Comparison of ENCODE assay signal across 8 mouse cellular contexts in genomic region chrX:43428855-43429263, GRCm38 (mm10). TPM values are rescaled to one million over a fixed set of nuclear protein-coding genes. Genes with fewer than 3 reads are reported as not detected.
DNase-seq lines count a peak whose midpoint lies in the region; ATAC-seq lines count a peak whose summit lies in the region.

Gene Tenm1, minus strand, starts transcription at chrX:43429126.

- DNase-seq in kidney, adult 8-10 months: no peak
- peak; percentile 75 to 82 for DNase-seq in cerebellum, postnatal 25 days
- peak; percentile 15 to 24 for DNase-seq in frontal cortex, postnatal 25 days (ENCODE audit: low spot score in 2 of 2)
- peak; percentile 46 for DNase-seq in left cerebral cortex, postnatal 4 days
- DNase-seq in right cerebral cortex, adult 18-20 months: peak; percentile 71
- no peak for DNase-seq in adrenal gland, postnatal 4 days (ENCODE audit: low spot score in 2 of 2)

- H3K36me3 ChIP-seq in kidney, embryonic 15.5 days: no peaks in the 10 kb centered on the region

- no peak within 1 kb of the TSS for H3K9ac ChIP-seq in kidney, embryonic 15.5 days

- H3K9me3 ChIP-seq in kidney, embryonic 15.5 days (replicated peaks): no peaks in the 10 kb centered on the region

- peak; percentile 87 for ATAC-seq in kidney, embryonic 15.5 days (replicated peaks; ENCODE audit: low FRiP score)
- no peak for ATAC-seq in inflammation-experienced regulatory T-cells, adult 6 months

- intact Hi-C loops in left cerebral cortex, postnatal 4 days (cut with DNase I): no loop called here

- H3K27me3 ChIP-seq in kidney, embryonic 15.5 days: peaks cover 23% of the 10 kb centered on the region

- peak within 1 kb of the TSS; percentile 65 for H3K4me2 ChIP-seq in kidney, embryonic 15.5 days

- peak within 1 kb of the TSS; percentile 38 for H3K4me3 ChIP-seq in kidney, embryonic 15.5 days (replicated peaks)

- no peak within 1 kb of the TSS for H3K27ac ChIP-seq in kidney, embryonic 15.5 days

- H3K4me1 ChIP-seq in kidney, embryonic 15.5 days: no peaks in the 10 kb centered on the region

- WGBS in kidney, embryonic 15.5 days: 17% methylated on average over 22 of the region's 22 CpGs

RNA-seq across cellular contexts. Expression of gene Tenm1, which starts in this region (rescaled TPM):
- polyA plus RNA-seq in kidney, embryonic 15.5 days (2015; fragmentation: Nextera tagmentation; extraction: Ambion mirVana): 0.74 and 0.75 TPM in 2 replicates
- 10 to 100 TPM; 89.8 to 92.8 TPM for total RNA-seq in left cerebral cortex, postnatal 4 days (2021)
- total RNA-seq in adrenal gland, postnatal 4 days (2021): under 1 TPM; 0.45 to 0.96 TPM
- under 1 TPM; 0.05 to 0.15 (median 0.12) TPM for polyA plus RNA-seq in inflammation-experienced regulatory T-cells, adult 6 months (2017; shearing (Covaris generic))

Comparison
In these comparisons a context has a peak if more than half of its experiments do, and no peak if none do; other contexts are left out.
1. RNA of gene Tenm1 (total RNA-seq): 89.8 to 92.8 TPM in left cerebral cortex, postnatal 4 days; 0.45 to 0.96 TPM in adrenal gland, postnatal 4 days; every median in the first group is over 10 times any median in the second.
2. Peak in ATAC-seq, H3K4me3 ChIP-seq and H3K4me2 ChIP-seq in kidney, embryonic 15.5 days; RNA of the gene not detected or under 1 TPM.
3. DNase-seq: peak in cerebellum, postnatal 25 days (2 of 2), frontal cortex, postnatal 25 days (2 of 2), left cerebral cortex, postnatal 4 days (single experiment) and right cerebral cortex, adult 18-20 months (single experiment); none in kidney, adult 8-10 months (0 of 2) and adrenal gland, postnatal 4 days (0 of 2).